Mouse (Mus musculus) G1E (cell line): Measurements from ENCODE around the gene Izumo4.

Source experiments
- CTCF ChIP-seq: IDR thresholded peaks from 2 replicates; pipeline ENCODE4 v1.5.1; 2012; ENCODE audit warnings: low read depth, low read length, inconsistent platforms, mixed read lengths
- GATA1 ChIP-seq: IDR thresholded peaks from 2 replicates; pipeline ENCODE4 v1.6.1; 2012; ENCODE audit warnings: borderline replicate concordance, low read length, inconsistent platforms, mixed read lengths
- POLR2AphosphoS5 ChIP-seq: IDR thresholded peaks from 2 replicates; pipeline ENCODE4 v1.6.1; 2012; ENCODE audit warnings: low read depth, low read length, inconsistent platforms; ENCODE audit not compliant: insufficient replicate concordance
- TAL1 ChIP-seq: conservative IDR thresholded peaks from 2 replicates; pipeline ENCODE4 v1.6.1; 2012; ENCODE audit warnings: low read depth, low read length, inconsistent platforms, mixed read lengths

DNA sequence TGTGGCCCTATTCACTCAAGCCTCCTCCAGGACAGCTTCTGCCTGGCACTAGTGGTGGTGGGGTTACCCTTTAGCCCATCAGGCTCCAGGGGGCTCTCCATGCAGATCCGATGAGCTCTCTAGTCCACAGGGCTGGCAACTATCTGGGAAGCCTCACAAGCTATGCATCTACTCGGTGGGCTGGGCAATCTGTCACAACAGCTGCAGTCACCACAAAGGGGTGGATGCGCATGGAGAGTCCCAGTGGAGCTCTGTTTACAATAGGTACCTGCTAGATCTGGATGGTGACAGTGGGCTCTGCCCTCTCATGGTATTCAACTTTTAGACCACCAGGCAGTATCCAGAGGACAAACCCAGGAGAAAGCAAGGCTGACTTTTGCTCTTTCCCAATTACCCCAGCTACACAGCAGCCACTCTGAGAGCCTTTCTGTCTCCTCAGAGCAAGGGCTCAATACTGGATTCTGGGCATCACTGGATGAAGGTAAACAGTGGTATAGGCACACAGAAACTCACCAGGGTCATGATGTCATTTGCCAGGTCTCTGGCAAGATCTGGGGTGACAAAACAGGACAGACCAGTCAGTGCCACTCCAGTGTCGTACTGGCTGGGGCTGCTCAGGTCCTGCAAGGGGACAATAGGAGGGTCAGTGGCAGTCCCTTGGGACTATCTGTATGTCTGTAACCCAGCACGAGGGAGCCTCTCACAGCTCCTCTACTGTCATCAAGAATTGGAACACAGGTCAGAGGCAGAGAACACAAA lies 25.6 kb downstream of the Izumo4 start:
- TF ChIP-seq CTCF (no peak), GATA1 (no peak), TAL1 (no peak), POLR2AphosphoS5 (no peak)
